Mouse (Mus musculus): ENCODE data around the gene Slc3a1. TPM values are rescaled to one million over a fixed set of nuclear protein-coding genes. Genes with fewer than 3 reads are reported as not detected.

Slc3a1 gene
- total RNA-seq, 2 experiments from 2014 or later: 0.09 to 0.30 TPM

DNA sequence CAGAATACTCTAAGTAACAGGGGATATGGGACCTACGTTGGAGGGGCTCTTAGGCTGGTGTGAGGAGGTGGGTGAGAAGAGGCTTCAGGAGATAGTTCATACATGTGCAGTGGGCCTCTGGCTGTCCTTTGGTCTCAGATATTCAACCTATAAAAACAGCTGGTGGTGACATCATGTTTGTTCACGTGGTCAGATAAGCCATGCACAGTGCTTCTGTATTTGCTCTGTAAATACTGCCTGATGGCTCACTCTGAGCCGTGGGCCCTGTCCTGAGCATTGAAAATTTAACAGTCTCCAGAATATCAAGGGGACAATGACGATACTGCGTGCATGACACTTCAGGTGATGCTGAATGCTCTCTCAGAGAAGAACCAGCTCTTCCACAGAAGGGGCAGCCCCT is 9.7 kb downstream of the Slc3a1 start:
- no peak for DNase-seq (ENCODE audit: low spot score)

DNA sequence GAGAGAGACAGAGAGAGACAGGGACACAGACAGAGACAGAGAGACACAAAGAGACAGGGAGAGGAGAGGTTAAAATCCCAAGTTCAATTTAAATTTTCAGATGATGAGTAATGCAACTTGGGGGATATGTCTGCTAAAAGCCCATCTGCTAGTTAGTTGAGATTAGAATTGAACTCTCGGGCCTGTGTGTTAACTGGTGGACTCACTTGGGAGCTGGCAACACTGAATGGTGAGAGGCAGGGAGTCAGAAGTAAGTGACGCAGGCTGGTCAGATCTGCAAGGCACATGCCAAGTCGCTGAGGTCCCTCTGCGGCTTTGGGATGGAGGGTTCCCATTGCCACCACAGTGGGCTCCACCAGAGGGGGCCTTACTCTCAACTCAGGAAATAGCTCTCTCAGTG is 10.1 kb downstream of the Slc3a1 start:
- no peak for DNase-seq (ENCODE audit: low spot score)

DNA sequence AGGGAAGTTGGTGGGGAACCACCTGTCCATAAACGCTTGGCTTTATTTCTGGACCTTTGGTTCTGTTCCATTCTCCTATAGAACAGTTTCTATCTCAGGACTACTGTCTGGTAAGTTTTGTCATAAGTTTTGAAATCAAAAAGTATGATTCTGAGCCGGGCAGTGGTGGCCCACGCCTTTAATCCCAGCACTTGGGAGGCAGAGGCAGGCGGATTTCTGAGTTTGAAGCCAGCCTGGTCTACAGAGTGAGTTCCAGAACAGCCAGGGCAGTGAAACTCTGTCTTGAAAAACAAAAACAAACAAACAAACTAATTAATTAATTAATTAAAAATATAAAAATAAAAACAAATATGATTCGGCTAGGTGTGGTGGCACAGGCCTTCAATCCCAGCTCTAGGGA is 10.6 kb downstream of the Slc3a1 start:
- DNase-seq (ENCODE audit: low spot score): no peak

DNA sequence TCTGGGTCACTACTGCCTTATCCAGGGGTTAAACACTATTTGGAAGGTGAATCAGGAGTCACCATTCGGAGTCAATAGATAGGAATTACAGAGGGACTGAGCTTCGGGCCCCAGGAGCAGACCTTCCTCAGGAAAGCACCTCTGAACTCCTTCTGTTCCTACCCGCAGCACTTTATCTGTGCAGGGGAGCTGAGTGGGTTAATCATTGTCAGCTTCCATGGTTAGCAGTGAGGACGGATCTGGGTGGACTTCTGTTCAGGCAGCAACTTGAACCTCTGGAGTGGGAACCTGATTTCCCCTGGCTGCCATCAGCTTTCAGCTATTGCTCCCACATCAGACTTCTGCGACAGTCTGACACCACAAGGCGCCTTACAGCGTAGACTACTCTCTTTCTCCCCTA is 12.7 kb downstream of the Slc3a1 start:
- DNase-seq (ENCODE audit: low spot score): no peak

DNA sequence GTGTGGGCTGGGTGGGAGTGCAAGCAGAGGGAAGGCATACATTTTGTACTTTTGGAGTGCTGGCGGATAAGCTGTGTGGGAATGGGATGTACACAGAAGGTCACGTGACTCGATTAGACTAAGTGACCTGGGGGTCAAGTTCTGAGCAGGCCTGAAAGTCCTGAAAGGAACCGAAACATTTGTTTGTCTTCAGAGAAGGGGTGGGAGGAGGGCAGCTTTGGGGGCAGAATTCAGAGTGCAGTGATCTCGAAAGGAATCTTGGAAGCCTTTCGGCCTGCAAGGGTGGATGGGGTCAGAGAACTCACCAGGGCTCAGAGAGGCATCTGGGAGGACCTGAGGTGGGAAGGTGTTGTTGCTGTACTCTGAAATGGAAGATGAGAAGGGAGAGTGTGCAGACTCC is 14.2 kb downstream of the Slc3a1 start:
- no peak for DNase-seq (ENCODE audit: low spot score)

DNA sequence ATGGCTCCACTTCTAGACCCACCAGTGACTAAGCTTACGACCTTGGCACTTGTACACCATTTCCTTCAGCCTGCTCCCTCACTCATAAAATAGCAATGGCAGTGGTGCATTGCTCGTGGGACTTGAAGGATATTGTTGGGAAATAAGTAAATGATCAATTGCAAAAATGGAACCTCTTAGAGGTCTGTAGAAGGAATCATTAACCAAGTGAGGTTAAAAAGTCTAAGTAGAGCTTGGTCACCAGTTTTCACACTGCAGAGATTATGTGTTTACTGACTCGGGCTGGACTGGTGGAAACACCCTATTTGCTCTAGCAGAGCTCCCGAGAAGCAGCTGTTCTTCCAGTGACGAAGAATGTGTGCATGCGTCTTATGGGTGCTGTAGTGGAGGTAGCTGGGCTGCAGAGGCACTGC is 15.2 kb downstream of the Slc3a1 start:
- no peak for DNase-seq (ENCODE audit: low spot score)

DNA sequence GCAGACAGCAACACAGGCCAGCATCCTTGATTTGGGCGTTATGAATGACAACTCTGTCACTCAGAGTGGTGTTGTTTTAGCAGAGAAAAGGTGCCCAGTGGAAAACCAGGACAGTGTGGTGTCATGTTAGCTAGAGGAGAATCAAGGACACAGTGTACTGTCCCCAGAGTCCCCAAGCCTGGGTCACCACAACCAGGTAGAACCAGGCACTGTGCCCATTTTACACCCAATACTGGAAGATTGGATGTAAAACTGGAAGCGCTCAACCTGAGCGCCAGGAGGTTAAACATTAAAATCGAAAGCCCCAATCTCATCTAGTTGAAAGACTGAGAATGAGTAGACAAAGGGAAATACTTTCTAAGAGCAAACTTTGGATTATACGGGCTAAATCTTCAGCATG is 16.3 kb downstream of the Slc3a1 start:
- DNase-seq (ENCODE audit: low spot score): no peak

DNA sequence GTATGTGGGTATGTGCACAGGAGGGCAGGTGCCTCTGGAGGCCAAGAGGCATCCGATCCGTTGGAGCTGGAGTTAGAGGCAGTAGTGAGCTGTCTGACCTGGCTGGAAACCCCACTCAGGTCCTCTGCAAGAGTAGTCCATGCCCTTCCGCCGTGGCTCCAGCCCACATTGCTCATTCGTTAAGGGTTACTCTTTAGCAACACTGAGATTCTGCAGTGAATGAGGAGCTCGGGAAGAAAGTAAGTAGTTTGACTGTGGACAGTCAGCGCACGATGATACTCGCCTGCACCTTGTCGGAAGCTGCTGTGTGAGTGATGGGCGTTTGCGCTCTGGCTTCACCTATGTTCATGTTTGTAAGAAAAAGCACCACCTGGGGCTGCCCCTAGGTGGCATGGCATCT is 17.0 kb downstream of the Slc3a1 start:
- no peak for DNase-seq (ENCODE audit: low spot score)

DNA sequence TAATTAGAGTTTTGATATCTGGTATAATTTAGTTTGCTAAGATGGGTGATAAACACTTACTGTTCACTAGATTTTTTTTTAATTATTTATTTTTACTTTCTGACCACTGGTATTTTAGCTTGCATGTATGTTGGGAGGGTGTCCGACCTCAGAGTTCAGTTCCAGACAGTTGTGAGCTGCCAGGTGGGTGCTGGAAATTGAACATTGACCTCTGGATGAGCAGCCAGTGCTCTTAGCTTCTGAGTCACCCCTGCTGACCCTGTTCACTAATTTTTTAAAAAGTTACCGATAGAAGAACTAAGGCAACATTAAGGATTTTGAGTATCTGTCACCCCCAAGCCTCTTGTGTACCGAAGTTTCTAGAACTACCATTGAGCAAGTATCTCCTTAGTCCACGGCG is 20.2 kb downstream of the Slc3a1 start:
- no peak for DNase-seq (ENCODE audit: low spot score)

DNA sequence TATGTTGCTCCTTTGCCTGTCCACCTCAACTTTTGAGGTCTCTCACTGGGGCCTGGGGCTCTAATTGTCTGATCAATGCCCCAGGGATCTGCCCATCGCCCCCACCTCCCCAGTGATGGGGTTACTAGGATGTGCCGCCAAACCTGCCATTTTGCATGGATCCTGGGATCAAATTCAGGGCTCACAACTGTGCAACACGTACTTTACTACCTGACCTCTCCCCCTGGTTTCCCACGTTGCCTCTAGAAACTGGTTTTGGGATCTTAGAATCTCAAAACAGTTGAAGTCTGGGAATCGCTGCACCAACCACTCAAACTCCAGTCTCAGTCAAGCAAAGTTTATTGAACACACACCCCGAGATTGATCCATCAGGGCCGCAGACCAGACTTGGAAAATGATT is 30.1 kb downstream of the Slc3a1 start:
- DNase-seq (ENCODE audit: low spot score): no peak

DNA sequence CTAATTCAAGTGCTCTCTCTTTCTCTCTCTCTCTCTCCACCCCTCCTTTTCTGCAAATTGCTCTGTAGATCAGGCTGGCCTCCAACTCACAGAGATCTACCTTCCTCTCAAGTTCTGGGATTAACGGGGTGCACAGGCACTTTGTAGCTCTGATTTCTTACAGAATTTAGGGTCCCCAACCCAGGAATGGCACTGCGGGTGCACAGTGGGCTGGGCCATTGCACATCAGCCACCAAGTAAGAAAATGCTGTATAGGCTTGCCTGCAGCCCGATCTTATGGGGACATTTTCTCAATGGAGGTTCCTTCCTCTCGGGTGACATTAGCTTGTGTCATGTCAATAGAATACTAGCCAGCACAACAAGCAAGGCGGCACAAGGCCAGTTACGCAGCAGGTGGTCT is 31.0 kb downstream of the Slc3a1 start:
- DNase-seq (ENCODE audit: low spot score): no peak

DNA sequence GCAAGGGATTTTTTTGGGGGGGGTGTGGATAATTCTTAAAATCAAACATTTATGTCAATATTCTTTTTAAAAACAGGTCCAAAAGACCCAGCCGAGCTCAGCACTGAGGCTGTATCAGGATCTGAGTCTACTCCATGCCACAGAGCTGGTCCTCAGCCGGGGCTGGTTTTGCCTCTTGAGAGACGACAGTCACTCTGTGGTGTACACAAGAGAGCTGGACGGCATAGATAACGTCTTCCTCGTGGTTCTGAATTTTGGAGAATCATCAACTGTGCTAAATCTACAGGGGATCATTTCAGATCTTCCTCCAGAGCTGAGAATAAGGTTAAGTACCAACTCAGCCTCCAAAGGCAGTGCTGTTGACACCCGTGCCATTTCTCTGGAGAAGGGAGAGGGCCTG is 35.4 kb downstream of the Slc3a1 start:
- DNase-seq (ENCODE audit: low spot score): no peak

DNA sequence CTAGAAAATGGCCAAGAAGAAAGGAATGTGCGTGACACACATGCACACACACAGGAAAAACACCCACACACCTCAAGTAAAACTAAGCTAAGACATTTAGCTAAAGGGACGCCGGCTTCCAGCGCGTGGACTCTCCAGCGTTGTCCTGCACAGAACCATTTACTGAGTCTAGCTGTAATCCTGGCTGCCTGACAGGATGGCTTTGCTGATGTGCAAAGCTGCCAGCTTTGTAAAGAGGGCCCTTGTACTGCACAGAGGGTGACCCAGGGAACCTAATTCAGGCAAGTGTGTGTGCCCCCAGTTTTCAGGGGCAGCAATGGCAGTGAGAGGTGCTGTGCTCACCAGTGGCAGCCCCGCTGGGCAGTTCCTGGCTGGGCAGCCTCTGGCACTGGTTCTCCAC is 39.2 kb downstream of the Slc3a1 start:
- DNase-seq (ENCODE audit: low spot score): no peak

DNA sequence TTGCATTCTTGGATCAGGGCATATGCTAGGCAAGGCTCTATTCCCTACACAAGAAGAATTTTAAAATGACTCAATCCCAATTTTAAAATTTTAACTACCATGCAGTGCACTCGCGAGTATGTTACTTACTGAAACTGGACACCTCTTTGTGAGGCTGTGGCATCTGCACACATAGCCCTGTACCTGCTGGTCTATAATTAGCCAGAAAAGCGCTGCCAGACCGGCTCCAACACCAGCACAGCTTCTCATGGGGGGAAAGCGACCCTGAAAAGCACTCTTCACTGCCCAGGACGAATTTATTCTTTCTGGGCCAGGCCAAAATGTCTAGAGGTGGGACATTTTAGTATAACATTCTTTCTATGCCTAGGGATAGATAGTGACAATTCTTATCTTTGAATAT is 42.5 kb downstream of the Slc3a1 start:
- DNase-seq (ENCODE audit: low spot score): no peak

DNA sequence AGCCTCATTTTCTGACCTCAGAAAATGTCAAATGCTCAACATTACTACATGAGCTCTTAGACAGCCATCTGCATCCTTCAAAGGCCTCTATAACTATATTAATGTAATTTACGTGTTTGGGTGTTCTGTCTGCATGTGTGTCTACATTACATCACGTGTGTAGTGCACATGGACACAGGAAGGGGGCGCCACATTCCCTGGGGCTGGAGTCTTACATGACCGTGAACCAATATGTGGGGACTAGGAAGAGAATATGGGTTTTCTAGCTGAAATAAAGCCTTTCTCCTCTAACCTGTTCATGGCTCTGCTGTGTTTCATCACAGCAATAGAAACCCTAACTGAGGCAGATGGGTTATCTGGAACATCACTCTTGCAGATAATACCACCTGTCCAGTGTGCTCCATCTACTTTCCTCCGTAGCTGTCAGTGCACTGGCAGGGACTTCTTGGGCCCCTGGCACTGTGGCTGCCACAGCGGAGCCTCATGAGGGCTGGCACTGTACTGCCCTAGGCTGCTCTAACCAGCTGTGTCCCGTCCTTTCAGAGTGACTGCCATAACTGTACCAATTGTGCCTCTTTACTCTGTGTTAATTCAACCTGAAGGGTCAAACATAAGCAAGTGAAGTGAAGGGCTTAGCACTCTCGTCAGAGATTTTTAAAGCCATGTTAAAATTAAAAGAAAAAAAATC is 43.1 kb downstream of the Slc3a1 start:
- no peak for DNase-seq (ENCODE audit: low spot score)

DNA sequence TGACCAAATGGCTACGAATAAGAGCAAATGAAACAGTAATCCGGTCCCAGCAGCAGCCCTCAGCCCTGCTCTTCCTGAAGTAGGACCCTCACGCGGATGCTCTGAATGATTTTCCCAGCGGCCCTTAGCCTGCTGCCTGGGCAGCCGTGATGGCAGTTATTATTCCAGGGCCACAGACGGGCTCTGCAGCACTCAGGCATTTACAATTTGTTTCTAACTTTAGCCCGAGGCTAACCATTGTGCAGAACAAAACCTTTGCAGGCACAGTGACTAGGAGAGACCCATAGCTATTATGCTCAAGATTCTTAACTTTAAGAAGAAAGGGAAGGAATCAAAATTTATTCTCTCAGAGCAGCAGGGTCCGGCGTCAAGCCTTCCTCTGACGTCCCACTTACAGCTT is 44.2 kb downstream of the Slc3a1 start:
- no peak for DNase-seq (ENCODE audit: low spot score)

DNA sequence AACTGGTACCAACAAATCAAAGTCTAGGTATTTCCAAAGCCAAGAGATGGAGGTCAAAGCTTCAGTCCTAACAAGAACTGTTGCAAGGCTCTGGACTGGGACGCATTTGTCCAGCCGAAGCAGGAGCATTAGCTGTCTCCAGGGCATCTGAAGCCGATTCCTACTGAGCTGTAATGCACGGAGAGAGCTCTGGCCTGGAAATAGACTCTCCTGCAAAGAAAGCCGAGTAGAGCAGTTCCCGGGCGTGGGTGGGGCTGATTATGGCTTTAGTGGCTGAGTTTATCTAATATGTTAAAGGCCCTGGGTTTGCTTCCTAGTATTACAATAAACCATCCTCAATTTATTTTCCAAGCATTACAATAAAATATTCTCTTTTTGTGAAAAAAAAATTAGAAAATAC is 45.0 kb downstream of the Slc3a1 start:
- no peak for DNase-seq (ENCODE audit: low spot score)

DNA sequence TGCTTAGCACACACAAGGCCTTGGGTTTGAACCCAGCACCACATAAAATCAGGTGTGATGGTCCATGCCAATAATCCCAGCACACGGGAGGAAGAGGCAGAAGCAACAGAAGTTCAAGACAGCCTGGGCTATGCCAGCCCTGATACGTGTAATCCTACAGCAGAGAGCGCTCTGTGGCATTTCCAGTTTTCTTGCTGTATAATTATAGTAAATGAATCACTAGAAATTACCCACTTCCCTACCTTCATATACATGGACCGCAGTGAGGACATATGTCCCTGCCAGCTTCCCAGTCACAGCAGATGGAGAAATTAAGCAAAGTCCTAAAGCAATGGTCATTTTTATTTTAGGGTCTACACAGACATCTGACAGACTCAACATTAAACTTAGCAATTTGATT is 45.9 kb downstream of the Slc3a1 start:
- DNase-seq (ENCODE audit: low spot score): no peak

DNA sequence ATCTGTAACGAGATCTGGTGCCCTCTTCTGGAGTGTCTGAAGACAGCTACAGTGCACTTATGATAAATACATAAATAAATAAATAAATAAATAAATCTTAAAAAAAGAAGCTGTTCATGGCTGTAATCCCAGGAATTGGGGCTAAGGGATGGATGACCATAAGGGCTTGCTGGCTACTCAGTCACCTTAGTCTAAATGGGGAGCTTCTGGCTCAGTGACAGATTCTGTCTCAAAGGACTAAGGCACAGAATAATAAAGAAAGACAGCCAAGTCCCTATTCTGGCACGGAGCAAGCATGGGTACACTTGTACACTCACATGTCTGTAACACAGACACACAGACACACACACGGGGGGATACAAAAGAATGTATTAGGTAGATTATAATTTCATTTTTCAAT is 51.1 kb downstream of the Slc3a1 start:
- DNase-seq (ENCODE audit: low spot score): no peak

DNA sequence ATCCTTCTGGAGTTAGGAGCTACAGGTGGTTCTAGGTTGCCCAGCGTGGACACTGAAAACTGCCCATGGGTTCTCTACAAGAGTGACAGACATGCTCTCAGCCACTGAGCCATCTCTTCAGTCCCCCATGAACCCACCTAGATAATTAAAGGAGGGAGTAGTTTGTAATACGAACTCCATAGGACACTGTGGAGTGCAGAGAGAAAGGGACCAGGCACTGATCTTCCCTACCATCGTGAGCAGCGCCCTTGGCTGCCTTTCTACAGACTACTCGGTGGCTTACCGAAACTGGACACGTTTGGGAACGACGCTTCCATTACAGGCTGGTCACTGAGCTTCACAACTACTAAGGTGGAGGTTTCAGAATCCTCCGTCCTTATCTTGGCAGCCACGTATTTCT is 52.6 kb downstream of the Slc3a1 start:
- no peak for DNase-seq (ENCODE audit: low spot score)

DNA sequence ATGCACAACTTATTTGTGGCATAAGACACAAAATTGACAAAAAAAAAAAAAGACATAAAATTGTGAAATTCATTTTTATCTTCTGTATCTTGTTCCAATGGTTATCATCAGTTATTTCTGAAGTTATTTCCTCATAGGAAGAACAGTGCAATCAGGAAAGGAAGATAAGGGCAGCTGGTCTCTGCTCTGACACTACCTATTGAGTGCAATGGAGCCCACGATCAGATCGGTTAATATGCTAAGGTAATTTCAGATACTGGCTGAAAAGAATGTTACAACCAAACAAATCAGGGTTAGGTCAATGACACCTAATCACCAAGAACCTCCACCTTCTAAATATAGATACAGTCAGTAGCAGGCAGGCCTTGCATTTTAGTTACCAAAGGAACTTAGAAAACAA is 57.2 kb downstream of the Slc3a1 start:
- no peak for DNase-seq (ENCODE audit: low spot score)

DNA sequence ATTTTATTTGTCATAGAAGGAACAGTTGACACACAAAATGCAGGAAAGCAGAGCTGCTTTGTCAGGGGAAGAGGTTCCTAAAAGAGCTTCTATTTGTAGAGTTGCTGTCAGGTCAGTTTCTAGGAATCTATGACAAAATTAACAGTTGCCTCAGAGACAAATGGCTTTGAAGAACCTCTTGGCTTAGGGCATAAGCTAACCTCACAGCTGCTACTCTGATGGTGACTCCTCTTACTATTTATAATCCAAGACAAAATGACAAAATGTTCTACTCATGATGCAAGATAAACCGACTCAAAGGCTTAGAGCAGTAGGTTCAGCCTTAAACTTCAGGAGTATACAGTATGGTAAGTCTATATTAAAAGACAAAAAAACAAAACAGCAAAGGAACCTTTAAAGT is 58.3 kb downstream of the Slc3a1 start:
- peak; percentile 47 for DNase-seq (ENCODE audit: low spot score)

DNA sequence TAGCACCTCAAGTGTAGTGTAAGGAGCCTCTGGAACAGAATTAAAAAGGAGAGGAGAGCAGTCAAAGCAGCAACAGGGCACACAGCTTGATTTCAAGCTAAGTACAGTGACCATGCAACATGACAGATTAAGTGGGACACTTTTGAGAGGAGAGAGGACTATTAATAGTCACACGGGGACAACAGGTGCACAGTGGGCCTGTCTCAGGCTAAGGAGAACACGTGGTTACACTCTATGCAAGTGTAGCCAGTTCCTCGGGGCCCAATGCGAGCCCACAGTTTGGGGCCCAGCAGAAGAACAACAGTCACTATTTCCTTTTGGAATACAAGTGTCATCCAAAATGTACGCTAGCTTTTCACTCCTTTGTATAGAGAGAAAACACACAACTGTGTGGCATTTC is 59.4 kb downstream of the Slc3a1 start:
- DNase-seq (ENCODE audit: low spot score): peak; percentile 59

DNA sequence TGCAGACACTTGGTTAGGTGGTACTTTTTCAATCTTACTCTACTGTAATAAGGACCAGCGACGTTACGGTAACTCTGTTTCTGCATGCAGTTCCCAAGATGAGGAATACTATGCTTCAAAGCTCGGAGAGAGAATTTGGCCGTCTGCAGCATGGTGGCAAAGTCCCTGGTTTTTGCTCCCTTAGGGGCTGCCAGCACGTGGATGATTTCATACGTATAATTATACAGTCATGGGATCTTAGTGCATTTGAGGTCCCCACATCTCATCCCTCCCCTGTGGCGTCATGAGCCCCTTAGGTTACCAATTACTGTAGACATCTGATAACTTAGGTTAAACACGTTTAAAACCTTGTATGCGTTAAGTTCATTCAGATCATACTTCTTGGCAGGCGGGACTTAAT is 60.2 kb downstream of the Slc3a1 start:
- no peak for DNase-seq (ENCODE audit: low spot score)
